8 mouse cellular contexts compared by ENCODE assay signal in the genomic region with DNA sequence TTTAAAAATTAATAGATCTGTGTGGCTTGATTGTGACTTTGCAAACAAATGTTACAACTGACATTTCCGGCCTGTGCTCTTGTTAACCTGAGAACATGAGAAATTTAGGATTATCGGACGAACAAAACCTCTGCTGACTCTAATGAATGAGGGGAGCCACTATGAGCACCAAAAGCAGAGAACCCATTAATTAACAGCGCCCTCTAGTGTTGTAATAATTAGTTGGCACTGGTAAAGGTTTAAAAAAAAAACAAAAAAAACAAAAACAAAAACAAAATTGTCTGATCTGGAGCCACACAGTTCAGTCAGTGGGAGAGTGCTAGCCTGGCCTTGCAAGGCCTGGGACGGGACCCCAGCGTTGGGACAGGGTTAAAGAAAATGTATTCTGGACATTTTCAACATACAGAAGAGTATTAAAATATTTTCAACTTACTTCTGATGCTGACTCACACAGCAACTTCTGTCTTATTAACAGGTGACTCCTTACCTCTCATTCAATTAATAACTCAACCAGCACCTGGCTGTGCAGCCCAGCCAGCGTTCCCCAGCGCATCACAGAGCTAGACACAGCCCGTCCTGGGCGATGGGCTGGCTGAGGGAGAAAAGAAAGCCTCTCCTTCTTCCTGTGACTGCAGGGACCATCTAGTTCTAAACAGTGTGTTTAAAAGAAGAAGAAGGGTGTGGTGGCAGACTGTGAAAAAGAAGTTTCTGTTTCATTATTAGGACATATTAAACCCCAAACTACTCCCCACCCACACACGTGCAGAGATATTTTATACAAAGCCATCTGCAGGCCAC. TPM values are rescaled to one million over a fixed set of nuclear protein-coding genes. Genes with fewer than 3 reads are reported as not detected.
DNase-seq lines count a peak whose midpoint lies in the region; ATAC-seq and TF ChIP-seq lines count a peak whose summit lies in the region.

No protein-coding gene starts in this region.

- H3K36me3 ChIP-seq in spleen, adult 2 months (ENCODE audit: control insufficient read depth, insufficient read depth, low read length), result no peaks in the 10 kb centered on the region
- no peaks in the 10 kb centered on the region for H3K36me3 ChIP-seq in stomach, embryonic 15.5 days

- intact Hi-C loops in gastrocnemius, adult 2 months (cut with DNase I), result loop anchor here (5.0 to 10.0 kb wide), 2 partner anchors 128 to 289 kb away; no protein-coding TSS in a partner anchor

- no peaks in the 10 kb centered on the region; the same call in 1 of the 2 replicates for H3K27me3 ChIP-seq in spleen, adult 2 months (ENCODE audit: control insufficient read depth, insufficient read depth, low read length)
- H3K27me3 ChIP-seq in stomach, embryonic 15.5 days (replicated peaks), result no peaks in the 10 kb centered on the region

- ATAC-seq in inflammation-experienced regulatory T-cells, adult 6 months, result peak; percentile 73
- ATAC-seq in stomach, embryonic 15.5 days (ENCODE audit: insufficient read depth, low FRiP score, low read depth), result no peak

- WGBS in spleen, adult 2 months, result 37% methylated on average over 11 of the region's 11 CpGs
- 48% methylated on average over 11 of the region's 11 CpGs for WGBS in stomach, embryonic 15.5 days

- peak; percentile 77 for TF ChIP-seq CTCF in gastrocnemius, adult 2 months (IDR thresholded peaks at IDR 0.05)
- TF ChIP-seq CTCF in spleen, adult 2 months (IDR thresholded peaks at IDR 0.05; ENCODE audit: extremely low read depth, insufficient read depth, insufficient read length, insufficient replicate concordance), result no peak

- peak; percentile 36 for DNase-seq in gastrocnemius, adult 2 months
- DNase-seq in gastrocnemius, postnatal 10 days, result no peak
- DNase-seq in spleen, adult 2 months (ENCODE audit: low read depth in 1 of 2, low spot score in 2 of 2), result no peak
- no peak for DNase-seq in spleen, adult 18-20 months
- DNase-seq in left cerebral cortex, adult 8-10 months (ENCODE audit: low spot score in 2 of 2), result no peak
- no peak for DNase-seq in cerebellum, adult 18-20 months

- H3K9ac ChIP-seq in stomach, embryonic 15.5 days, result no peak overlapping the region

- H3K27ac ChIP-seq in gastrocnemius, adult 2 months, result peak overlapping the region; percentile 77
- H3K27ac ChIP-seq in spleen, adult 2 months (ENCODE audit: insufficient read depth, low read length), result peak overlapping the region; percentile 44
- H3K27ac ChIP-seq in stomach, embryonic 15.5 days, result 0 out of 2 replicates have a peak overlapping the region, but pooled peaks have one; percentile 1

- peaks cover 18% of the 10 kb centered on the region for H3K4me1 ChIP-seq in spleen, adult 2 months (ENCODE audit: control insufficient read depth, insufficient read depth, insufficient read length)
- H3K4me1 ChIP-seq in stomach, embryonic 15.5 days, result no peaks in the 10 kb centered on the region; the same call in 1 of the 2 replicates

- H3K9me3 ChIP-seq in stomach, embryonic 15.5 days, result no peaks in the 10 kb centered on the region

- no peak for TF ChIP-seq POLR2A in spleen, adult 2 months (IDR thresholded peaks at IDR 0.05; ENCODE audit: low read depth, low read length)

- H3K4me3 ChIP-seq in gastrocnemius, adult 2 months, result peak overlapping the region; percentile 45
- H3K4me3 ChIP-seq in spleen, adult 2 months (ENCODE audit: extremely low read depth, insufficient read depth, insufficient read length), result no peak overlapping the region
- H3K4me3 ChIP-seq in stomach, embryonic 15.5 days (replicated peaks), result no peak overlapping the region

- H3K4me2 ChIP-seq in stomach, embryonic 15.5 days, result no peak overlapping the region

RNA-seq across cellular contexts. Expression of gene Slc23a2, which starts 30.7 kb away (rescaled TPM):
- total RNA-seq in gastrocnemius, adult 2 months (2021), result 10 to 100 TPM in 1 of 2 experiments, 1 to 10 TPM in 1; 7.7 to 10.8 TPM
- 10 to 100 TPM in 1 of 2 experiments, 1 to 10 TPM in 1; 7.9 to 13.7 TPM for total RNA-seq in gastrocnemius, postnatal 10 days (2021)
- 18.7 and 20.6 TPM in 2 replicates for polyA plus RNA-seq in spleen, adult 2 months (2012; rRNA removed)
- 10 to 100 TPM; 11.6 to 12.1 (median 11.8) TPM for polyA plus RNA-seq in inflammation-experienced regulatory T-cells, adult 6 months (2017; shearing (Covaris generic))
- polyA plus RNA-seq in stomach, embryonic 15.5 days (2015; fragmentation: Nextera tagmentation; extraction: Ambion mirVana), result 10.0 and 11.3 TPM in 2 replicates
- 100 to 1,000 TPM; 146 to 160 (median 153) TPM for total RNA-seq in left cerebral cortex, adult 8-10 months (2022)

Comparison
In these comparisons a context has a peak if more than half of its experiments do, and no peak if none do; other contexts are left out.
1. H3K27ac ChIP-seq: peak in every context shown above with its lines; median percentile 77 in gastrocnemius, adult 2 months; 44 in spleen, adult 2 months; 1 in stomach, embryonic 15.5 days.
2. RNA of gene Slc23a2, which starts 30.7 kb away (total RNA-seq): 146 to 160 TPM in left cerebral cortex, adult 8-10 months; 7.9 to 13.7 TPM in gastrocnemius, postnatal 10 days and 7.7 to 10.8 TPM in gastrocnemius, adult 2 months; every median in the first group is over 10 times any median in the second.